Comparison of ENCODE assay signal across 29 mouse cellular contexts in the genomic region with DNA sequence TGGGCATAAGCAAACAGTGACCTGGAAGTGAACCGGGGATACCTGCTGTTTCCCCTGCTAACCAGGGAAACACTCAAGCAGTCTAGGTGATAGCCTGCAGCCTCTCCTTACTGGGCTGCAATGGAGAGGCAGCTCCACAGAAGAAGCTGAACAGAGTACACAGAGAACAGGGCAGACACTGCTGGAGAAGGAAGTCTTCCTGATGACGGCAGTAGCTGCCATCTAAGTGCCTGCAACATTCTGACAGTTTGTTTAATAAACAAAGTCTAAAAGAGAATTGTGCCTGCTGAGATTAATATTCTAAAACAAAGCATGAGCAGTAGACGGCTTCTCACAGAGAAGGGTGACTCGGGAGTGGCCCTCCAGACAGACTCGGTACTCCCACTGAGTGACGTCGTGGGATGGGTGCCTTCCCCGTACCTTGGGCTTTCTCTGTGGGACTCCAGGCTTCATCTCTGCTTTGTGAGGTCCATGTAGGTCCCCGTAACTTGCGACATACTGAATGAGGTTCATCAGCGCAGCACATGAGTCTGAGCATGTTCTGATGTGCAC. TPM values are rescaled to one million over a fixed set of nuclear protein-coding genes. Genes with fewer than 3 reads are reported as not detected.
DNase-seq lines count a peak whose midpoint lies in the region; ATAC-seq and TF ChIP-seq lines count a peak whose summit lies in the region.
"Had no signal": no experiment of that assay in that cellular context is flagged by ENCODE, and none has a peak within 500 bp of the region (broad histone marks: within the 10 kb centered on the region; RNA-seq: fewer than 3 reads in every experiment).

No protein-coding gene starts in this region.

- no peak overlapping the region for H3K27ac ChIP-seq in testis, adult 2 months (ENCODE audit: control insufficient read depth, insufficient read depth, low read depth, low read length)
- H3K27ac ChIP-seq in liver, embryonic 11.5 days (ENCODE audit: low read depth, low read length): no peak overlapping the region
- H3K27ac ChIP-seq: forebrain, embryonic 10.5 days; forebrain, embryonic 13.5 days; hindbrain, embryonic 12.5 days; hindbrain, embryonic 15.5 days had no signal

- TF ChIP-seq CTCF in testis, adult 2 months (IDR thresholded peaks at IDR 0.05; ENCODE audit: control insufficient read depth, insufficient read depth, insufficient replicate concordance, low read depth, low read length): no peak

- ATAC-seq in liver, embryonic 11.5 days (replicated peaks; ENCODE audit: low FRiP score): no peak
- ATAC-seq: forebrain, embryonic 13.5 days; forebrain, embryonic 16.5 days; Patski had no signal

- DNase-seq in testis, postnatal 10 days (ENCODE audit: low spot score): no peak
- peak; percentile 6 for DNase-seq in lung, postnatal 14 days
- peak; percentile 6 to 28 for DNase-seq in lung, postnatal 4 days
- no peak for DNase-seq in liver, embryonic 11.5 days (ENCODE audit: low spot score)
- no peak for DNase-seq in gastrocnemius, adult 8-10 months (ENCODE audit: low spot score in 2 of 2)
- DNase-seq: adrenal gland, postnatal 10 days; adrenal gland, postnatal 36 days; B cell, adult 2 months; cerebellum, adult 18-20 months; cerebellum, adult 9-10 months; cerebellum, postnatal 14 days; gastrocnemius, postnatal 14 days; heart, adult 11 months had no signal

- peaks cover 9% of the 10 kb centered on the region; the same call in 1 of the 2 replicates for H3K36me3 ChIP-seq in testis, adult 2 months (ENCODE audit: control insufficient read depth, insufficient read depth, low read length)
- peaks cover 79% of the 10 kb centered on the region for H3K36me3 ChIP-seq in liver, embryonic 11.5 days (ENCODE audit: control insufficient read depth, insufficient read depth, low read length)

- H3K27me3 ChIP-seq in testis, adult 2 months (ENCODE audit: control insufficient read depth, insufficient read depth, low read length): no peaks in the 10 kb centered on the region
- H3K27me3 ChIP-seq in liver, embryonic 11.5 days (replicated peaks; ENCODE audit: control insufficient read depth, insufficient read depth, low read length): no peaks in the 10 kb centered on the region
- H3K27me3 ChIP-seq: CH12.LX; forebrain, embryonic 13.5 days; hindbrain, embryonic 12.5 days; hindbrain, embryonic 15.5 days; Patski had no signal

- TF ChIP-seq POLR2A in testis, adult 2 months (IDR thresholded peaks at IDR 0.05; ENCODE audit: control insufficient read depth, low read depth, low read length): no peak

- H3K9ac ChIP-seq in liver, embryonic 11.5 days (ENCODE audit: low read depth, low read length): no peak overlapping the region
- H3K9ac ChIP-seq: forebrain, embryonic 13.5 days; hindbrain, embryonic 12.5 days; hindbrain, embryonic 15.5 days had no signal

- peak overlapping the region; percentile 5; the same call in 1 of the 2 replicates for H3K4me3 ChIP-seq in testis, adult 2 months (ENCODE audit: control insufficient read depth, low read depth, low read length)
- no peak overlapping the region for H3K4me3 ChIP-seq in liver, embryonic 11.5 days (ENCODE audit: low read depth, low read length)
- H3K4me3 ChIP-seq: forebrain, embryonic 10.5 days; forebrain, embryonic 13.5 days; hindbrain, embryonic 12.5 days; hindbrain, embryonic 15.5 days had no signal

- no peaks in the 10 kb centered on the region for H3K9me3 ChIP-seq in liver, embryonic 11.5 days (ENCODE audit: control insufficient read depth, low read length)
- H3K9me3 ChIP-seq: forebrain, embryonic 10.5 days; forebrain, embryonic 13.5 days; G1E; hindbrain, embryonic 12.5 days; hindbrain, embryonic 15.5 days had no signal

- 90% methylated on average over 11 of the region's 11 CpGs for WGBS in liver, embryonic 11.5 days

- no peaks in the 10 kb centered on the region for H3K4me1 ChIP-seq in testis, adult 2 months (ENCODE audit: control insufficient read depth, insufficient read depth, low read length)
- H3K4me1 ChIP-seq in liver, embryonic 11.5 days (replicated peaks; ENCODE audit: control insufficient read depth, insufficient read depth, low read length): no peaks in the 10 kb centered on the region
- H3K4me1 ChIP-seq: forebrain, embryonic 10.5 days; forebrain, embryonic 13.5 days; hindbrain, embryonic 12.5 days; hindbrain, embryonic 15.5 days had no signal

- H3K4me2 ChIP-seq in liver, embryonic 11.5 days: no peak overlapping the region
- H3K4me2 ChIP-seq: forebrain, embryonic 13.5 days; heart, embryonic 11.5 days; hindbrain, embryonic 12.5 days; hindbrain, embryonic 15.5 days had no signal

RNA-seq across cellular contexts. Expression of gene Bdkrb1, which starts 40.0 kb away (rescaled TPM):
- 0.88 and 1.0 TPM in 2 replicates for polyA plus RNA-seq in testis, adult 2 months (2012; rRNA removed)
- 0.31 and 0.37 TPM in 2 replicates for polyA plus RNA-seq in liver, embryonic 11.5 days (2014; fragmentation: Nextera tagmentation; extraction: Ambion mirVana)
- under 1 TPM in 1 of 4 experiments, not detected in 3; 0.34 TPM for total RNA-seq in gastrocnemius, adult 8-10 months (2022)
- total RNA-seq: adrenal gland, postnatal 10 days; adrenal gland, postnatal 36 days; G1E; gastrocnemius, adult 18-20 months; gastrocnemius, postnatal 14 days; heart, adult 8-10 months; heart, postnatal 25 days; hematopoietic stem cell, adult 5-6 weeks had no signal
- polyA plus RNA-seq: forebrain, embryonic 10.5 days; forebrain, embryonic 13.5 days; forebrain, embryonic 16.5 days; G1E; heart, embryonic 11.5 days; heart, embryonic 14.5 days; heart, postnatal 0 days; hindbrain, embryonic 12.5 days had no signal

RNA-seq across cellular contexts. Expression of gene Gskip, which starts 41.8 kb away (rescaled TPM):
- 9.8 and 10.8 TPM in 2 replicates for polyA plus RNA-seq in testis, adult 2 months (2012; rRNA removed)
- 27.5 and 28.4 TPM in 2 replicates for polyA plus RNA-seq in liver, embryonic 11.5 days (2014; fragmentation: Nextera tagmentation; extraction: Ambion mirVana)
- total RNA-seq in gastrocnemius, adult 8-10 months (2022): 1 to 10 TPM; 6.1 to 7.7 (median 6.3) TPM

RNA-seq across cellular contexts. Expression of gene Atg2b, which starts 42.2 kb away (rescaled TPM):
- 21.9 and 23.2 TPM in 2 replicates for polyA plus RNA-seq in testis, adult 2 months (2012; rRNA removed)
- polyA plus RNA-seq in liver, embryonic 11.5 days (2014; fragmentation: Nextera tagmentation; extraction: Ambion mirVana): 26.3 and 28.2 TPM in 2 replicates
- total RNA-seq in gastrocnemius, adult 8-10 months (2022): 10 to 100 TPM; 16.8 to 20.5 (median 19.0) TPM

Comparison
In these comparisons a context has a peak if more than half of its experiments do, and no peak if none do; other contexts are left out.
1. DNase-seq: peak in lung, postnatal 14 days (single experiment) and lung, postnatal 4 days (2 of 2); none in testis, postnatal 10 days (single experiment), liver, embryonic 11.5 days (single experiment) and gastrocnemius, adult 8-10 months (0 of 2).